11 mouse cellular contexts compared by ENCODE assay signal in the genomic region with DNA sequence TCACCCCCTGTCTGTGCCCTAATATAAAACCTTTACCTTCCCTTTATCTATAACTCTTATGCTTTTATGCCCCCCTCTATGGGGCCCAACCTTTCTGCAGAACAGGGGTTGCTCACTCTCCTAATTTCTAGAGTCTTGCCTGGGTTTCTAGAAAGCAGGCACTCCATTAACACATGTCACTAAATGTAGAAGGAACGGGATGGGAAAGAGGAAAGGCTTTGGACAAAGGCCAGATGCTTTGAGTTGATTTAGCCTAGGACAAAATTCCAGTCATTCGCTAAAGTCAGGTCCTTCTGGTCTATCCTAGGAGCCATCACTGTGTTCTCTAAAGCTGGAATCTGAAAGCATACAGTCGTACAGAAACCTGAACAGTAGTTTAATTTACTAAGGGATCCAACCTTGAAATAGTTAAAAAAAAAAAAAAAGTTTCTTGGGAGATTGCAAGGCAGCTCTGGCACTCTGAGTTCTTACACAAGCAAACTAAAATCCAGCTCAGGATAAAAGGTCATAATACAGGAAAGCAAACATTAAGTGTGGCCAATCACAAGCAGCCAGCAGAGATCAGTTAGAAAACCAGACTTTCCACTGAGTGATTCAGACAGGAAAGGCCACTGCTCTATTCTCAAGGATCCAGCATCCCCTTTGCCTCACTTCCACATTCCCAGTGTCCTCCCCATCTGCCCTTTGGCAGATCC.
DNase-seq lines count a peak whose midpoint lies in the region; ATAC-seq and TF ChIP-seq lines count a peak whose summit lies in the region.
"Had no signal": no experiment of that assay in that cellular context is flagged by ENCODE, and none has a peak within 500 bp of the region (broad histone marks: within the 10 kb centered on the region; RNA-seq: fewer than 3 reads in every experiment).

No protein-coding gene starts in this region.

- H3K9ac ChIP-seq in lung, postnatal 0 days (replicated peaks; ENCODE audit: low read depth): no peak overlapping the region
- H3K9ac ChIP-seq: liver, embryonic 14.5 days; neural tube, embryonic 12.5 days had no signal

- H3K36me3 ChIP-seq in lung, postnatal 0 days (ENCODE audit: insufficient read depth, low read length): no peaks in the 10 kb centered on the region
- H3K36me3 ChIP-seq: neural tube, embryonic 12.5 days had no signal

- no peak overlapping the region for H3K4me2 ChIP-seq in lung, postnatal 0 days (replicated peaks; ENCODE audit: low read depth, low read length)
- H3K4me2 ChIP-seq: neural tube, embryonic 12.5 days had no signal

- peak; percentile 85 for ATAC-seq in lung, postnatal 0 days

- no peak for TF ChIP-seq EP300 in lung, postnatal 0 days (IDR thresholded peaks at IDR 0.05)

- no peak overlapping the region for H3K4me3 ChIP-seq in bone marrow macrophage, adult 2 months (ENCODE audit: insufficient read depth, low read length)
- H3K4me3 ChIP-seq in lung, postnatal 0 days (ENCODE audit: low read depth, low read length): no peak overlapping the region
- H3K4me3 ChIP-seq: layer of hippocampus, adult 2 months; neural tube, embryonic 12.5 days had no signal

- no peak for TF ChIP-seq POLR2A in bone marrow macrophage, adult 2 months (IDR thresholded peaks at IDR 0.05; ENCODE audit: borderline replicate concordance, low read depth, low read length)

- no peaks in the 10 kb centered on the region for H3K27me3 ChIP-seq in lung, postnatal 0 days (replicated peaks; ENCODE audit: insufficient read depth, low read length)
- H3K27me3 ChIP-seq: neural tube, embryonic 12.5 days had no signal

- H3K9me3 ChIP-seq in lung, postnatal 0 days (ENCODE audit: low read length): no peaks in the 10 kb centered on the region
- H3K9me3 ChIP-seq: neural tube, embryonic 12.5 days had no signal

- intact Hi-C loops in heart, postnatal 10 days (cut with DNase I): no loop called here

- no peak for TF ChIP-seq CTCF in bone marrow macrophage, adult 2 months (IDR thresholded peaks at IDR 0.05; ENCODE audit: low read depth, low read length)
- no peak for TF ChIP-seq CTCF in lung, postnatal 0 days (IDR thresholded peaks at IDR 0.05)

- H3K4me1 ChIP-seq in bone marrow macrophage, adult 2 months (ENCODE audit: control insufficient read depth, insufficient read depth, low read length): peaks cover 39% of the 10 kb centered on the region
- H3K4me1 ChIP-seq in lung, postnatal 0 days (ENCODE audit: insufficient read depth, low read depth, low read length): peaks cover 5% of the 10 kb centered on the region; the same call in 1 of the 2 replicates
- H3K4me1 ChIP-seq: neural tube, embryonic 12.5 days had no signal

- 18% methylated on average over 3 of the region's 3 CpGs for WGBS in lung, postnatal 0 days

- peak; percentile 4 for DNase-seq in embryo, embryonic 10 days (ENCODE audit: low spot score)
- no peak for DNase-seq in embryo, embryonic 10.5 days (ENCODE audit: low spot score)
- peak; percentile 18 to 27 for DNase-seq in heart, postnatal 10 days
- DNase-seq in lung, postnatal 0 days (ENCODE audit: low spot score): peak; percentile 76
- DNase-seq in frontal cortex, postnatal 10 days (ENCODE audit: low spot score in 2 of 2): no peak
- DNase-seq in yolk sac, embryonic 10.5 days (ENCODE audit: low spot score): no peak
- DNase-seq in urinary bladder, postnatal 10 days (ENCODE audit: low spot score): no peak

- H3K27ac ChIP-seq in bone marrow macrophage, adult 2 months (ENCODE audit: insufficient read depth, low read depth, low read length): peak overlapping the region; percentile 6; the same call in 1 of the 2 replicates
- H3K27ac ChIP-seq in lung, postnatal 0 days (ENCODE audit: low read length): no peak overlapping the region
- H3K27ac ChIP-seq: layer of hippocampus, adult 2 months; liver, embryonic 14.5 days; neural tube, embryonic 12.5 days had no signal

Comparison
In these comparisons a context has a peak if more than half of its experiments do, and no peak if none do; other contexts are left out.
1. DNase-seq: peak in embryo, embryonic 10 days (single experiment), heart, postnatal 10 days (2 of 2) and lung, postnatal 0 days (single experiment); none in embryo, embryonic 10.5 days (single experiment), frontal cortex, postnatal 10 days (0 of 2), yolk sac, embryonic 10.5 days (single experiment) and urinary bladder, postnatal 10 days (single experiment).